Mouse (Mus musculus) heart, postnatal 25 days (tissue): ENCODE results near the gene Dact1. TPM values are rescaled to one million over a fixed set of nuclear protein-coding genes. Genes with fewer than 3 reads are reported as not detected.

Experiments used
- DNase-seq: peaks from one replicate; pipeline ENCODE4 v3.0.0; 2022; ENCODE audit warnings: low spot score
- intact Hi-C: fragments of 180-260 bp; cut with DNase I; formaldehyde crosslinking; loops from one replicate; pipeline ENCODE4 v1.15.1; 2025
- total RNA-seq, 2 experiments: library from RNA; stranded (reverse); gene quantifications; 2 replicates each; pipeline ENCODE4 v1.2.3; 2021

The Dact1 gene
- total RNA-seq, 2 experiments from 2014 or later, result 5.0 to 5.8 TPM

- no peak for DNase-seq
These were observed 23.9 kb downstream of the Dact1 start for GRCm38 (mm10) chr12:71333561-71333960.

GRCm38 (mm10) chr12:71337025-71337582 is 27.4 kb downstream of the Dact1 start:
- intact Hi-C loops, result no loop called here
- DNase-seq, result no peak

More at GRCm38 (mm10) chr12:71333561-71333960, 23.9 kb downstream of the Dact1 start:
- intact Hi-C loops, result no loop called here

- no peak for DNase-seq
- intact Hi-C loops, result loop anchor here (2.0 kb wide), 1 partner anchor 25 kb away; no protein-coding TSS in a partner anchor
These were observed 28.3 kb downstream of the Dact1 start for GRCm38 (mm10) chr12:71337896-71338463.

- no peak for DNase-seq
These were observed 29.6 kb downstream of the Dact1 start for GRCm38 (mm10) chr12:71339142-71339848.

GRCm38 (mm10) chr12:71342397-71342796 is 32.7 kb downstream of the Dact1 start:
- intact Hi-C loops, result no loop called here
- no peak for DNase-seq

More at GRCm38 (mm10) chr12:71339142-71339848, 29.6 kb downstream of the Dact1 start:
- intact Hi-C loops, result loop anchor here (2.0 kb wide), 1 partner anchor 24 kb away; no protein-coding TSS in a partner anchor

- intact Hi-C loops, result no loop called here
- DNase-seq, result no peak
These were observed 35.8 kb downstream of the Dact1 start for GRCm38 (mm10) chr12:71345471-71345870.

- intact Hi-C loops, result no loop called here
- no peak for DNase-seq
These were observed 36.4 kb downstream of the Dact1 start for GRCm38 (mm10) chr12:71346071-71346470.

- DNase-seq, result no peak
- intact Hi-C loops, result no loop called here
These were observed 38.8 kb downstream of the Dact1 start for GRCm38 (mm10) chr12:71348401-71348896.

- intact Hi-C loops, result no loop called here
- no peak for DNase-seq
These were observed 40.4 kb downstream of the Dact1 start for GRCm38 (mm10) chr12:71350077-71350476.

- intact Hi-C loops, result no loop called here
- DNase-seq, result no peak
These were observed 45.0 kb downstream of the Dact1 start for GRCm38 (mm10) chr12:71354656-71355055.

- intact Hi-C loops, result no loop called here
- no peak for DNase-seq
These were observed 45.4 kb downstream of the Dact1 start for GRCm38 (mm10) chr12:71355092-71355491.

GRCm38 (mm10) chr12:71361616-71362015 is 51.9 kb downstream of the Dact1 start:
- intact Hi-C loops, result loop anchor here (2.0 kb wide), 1 partner anchor 23 kb away; no protein-coding TSS in a partner anchor
- DNase-seq, result no peak

GRCm38 (mm10) chr12:71362425-71362824 is 52.7 kb downstream of the Dact1 start:
- DNase-seq, result no peak
- intact Hi-C loops, result loop anchor here (2.0 kb wide), 1 partner anchor 24 kb away; no protein-coding TSS in a partner anchor

GRCm38 (mm10) chr12:71364106-71364505 is 54.4 kb downstream of the Dact1 start:
- no peak for DNase-seq
- intact Hi-C loops, result no loop called here

- no peak for DNase-seq
- intact Hi-C loops, result no loop called here
These were observed 54.8 kb downstream of the Dact1 start for GRCm38 (mm10) chr12:71364531-71364930.

GRCm38 (mm10) chr12:71365208-71365607 is 55.5 kb downstream of the Dact1 start:
- no peak for DNase-seq
- intact Hi-C loops, result no loop called here

GRCm38 (mm10) chr12:71366175-71366574 is 56.5 kb downstream of the Dact1 start:
- intact Hi-C loops, result no loop called here
- peak; percentile 73 for DNase-seq

GRCm38 (mm10) chr12:71368631-71369030 is 58.9 kb downstream of the Dact1 start:
- intact Hi-C loops, result no loop called here
- no peak for DNase-seq
